In the genomic region with DNA sequence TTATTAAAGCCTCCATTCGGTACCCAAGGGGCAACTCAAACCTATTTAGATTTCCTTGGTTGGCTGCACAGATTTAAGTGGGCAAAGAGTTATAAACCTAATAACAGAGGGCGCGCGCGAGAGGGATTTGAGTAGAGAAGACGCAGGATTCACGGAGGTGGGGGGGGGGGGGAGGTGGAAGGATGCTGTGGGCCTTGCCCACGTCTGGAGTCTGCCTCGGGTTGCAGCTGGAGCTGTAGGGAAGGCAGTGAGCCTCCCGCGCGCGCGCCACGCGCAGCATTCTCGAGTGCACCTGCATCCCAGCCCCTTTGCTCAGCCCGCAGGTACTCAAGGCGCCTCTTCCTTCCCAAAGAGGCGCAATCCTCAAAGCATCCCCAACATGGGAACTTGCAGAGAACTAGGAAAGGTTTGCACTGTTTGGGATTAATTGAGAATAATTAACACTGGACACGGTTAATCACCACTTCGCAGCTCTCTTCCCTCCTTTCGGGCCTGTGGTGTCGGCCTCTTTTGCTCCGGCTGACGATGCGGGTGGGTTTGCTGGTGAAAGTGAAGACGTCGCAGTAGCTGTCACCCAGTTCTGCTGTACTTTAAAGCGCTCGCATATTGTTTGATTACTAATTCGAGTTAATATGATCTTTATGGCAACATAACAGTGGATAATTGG, we compare ENCODE assay signal across 11 mouse cellular contexts. TPM values are rescaled to one million over a fixed set of nuclear protein-coding genes. Genes with fewer than 3 reads are reported as not detected.
A peak's percentile ranks its signal among the peaks of the same experiment; 100 is the strongest.
DNase-seq lines count a peak whose midpoint lies in the region; ATAC-seq and TF ChIP-seq lines count a peak whose summit lies in the region.
"Had no signal": no experiment of that assay in that cellular context is flagged by ENCODE, and none has a peak within 500 bp of the region (broad histone marks: within the 10 kb centered on the region; RNA-seq: fewer than 3 reads in every experiment).

No protein-coding gene starts in this region.

- H3K9me3 ChIP-seq in forebrain, postnatal 0 days (ENCODE audit: low read length) = no peaks in the 10 kb centered on the region
- no peaks in the 10 kb centered on the region for H3K9me3 ChIP-seq in midbrain, embryonic 15.5 days
- no peaks in the 10 kb centered on the region for H3K9me3 ChIP-seq in stomach, postnatal 0 days (ENCODE audit: control insufficient read depth, low read length)
- H3K9me3 ChIP-seq: limb, embryonic 13.5 days had no signal

- 0 out of 2 replicates have a peak, but pooled peaks cover 4% of the 10 kb centered on the region for H3K27me3 ChIP-seq in forebrain, postnatal 0 days (ENCODE audit: insufficient read depth, low read length)
- H3K27me3 ChIP-seq in midbrain, embryonic 15.5 days (replicated peaks) = peaks cover 20% of the 10 kb centered on the region; the same call in 1 of the 2 replicates
- peaks cover 12% of the 10 kb centered on the region; the same call in 1 of the 2 replicates for H3K27me3 ChIP-seq in stomach, postnatal 0 days (ENCODE audit: control insufficient read depth, insufficient read depth, low read length)

- intact Hi-C loops in gastrocnemius, postnatal 36 days (cut with DNase I) = no loop called here

- H3K9ac ChIP-seq in forebrain, postnatal 0 days = peak overlapping the region; percentile 61
- peak overlapping the region; percentile 24; the same call in 1 of the 2 replicates for H3K9ac ChIP-seq in midbrain, embryonic 15.5 days
- H3K9ac ChIP-seq in stomach, postnatal 0 days (ENCODE audit: low read length) = no peak overlapping the region
- H3K9ac ChIP-seq: limb, embryonic 13.5 days had no signal

- TF ChIP-seq CTCF in forebrain, postnatal 0 days (IDR thresholded peaks at IDR 0.05; ENCODE audit: low read depth) = no peak
- TF ChIP-seq CTCF in stomach, postnatal 0 days (IDR thresholded peaks at IDR 0.05; ENCODE audit: low read depth) = no peak

- DNase-seq in layer of hippocampus, postnatal 10 days (ENCODE audit: low spot score in 2 of 2) = peak; percentile 28 to 46
- no peak for DNase-seq in layer of hippocampus, adult 9-10 months (ENCODE audit: low spot score)
- peak; percentile 73 for DNase-seq in forebrain, postnatal 0 days
- DNase-seq in stomach, postnatal 0 days (ENCODE audit: low spot score) = no peak
- DNase-seq in adrenal gland, postnatal 10 days = no peak
- DNase-seq in gastrocnemius, postnatal 36 days = no peak
- no peak for DNase-seq in frontal cortex, postnatal 25 days (ENCODE audit: low spot score in 2 of 2)
- DNase-seq: cerebellum, adult 9-11 months; heart, adult 2 months had no signal

- H3K4me1 ChIP-seq in forebrain, postnatal 0 days (ENCODE audit: insufficient read depth) = peaks cover 6% of the 10 kb centered on the region
- H3K4me1 ChIP-seq in midbrain, embryonic 15.5 days = peaks cover 40% of the 10 kb centered on the region
- H3K4me1 ChIP-seq in stomach, postnatal 0 days (replicated peaks; ENCODE audit: control insufficient read depth, insufficient read depth) = no peaks in the 10 kb centered on the region

- no peaks in the 10 kb centered on the region for H3K36me3 ChIP-seq in forebrain, postnatal 0 days (ENCODE audit: insufficient read depth)
- no peaks in the 10 kb centered on the region for H3K36me3 ChIP-seq in midbrain, embryonic 15.5 days (replicated peaks)
- H3K36me3 ChIP-seq in stomach, postnatal 0 days (ENCODE audit: control insufficient read depth, insufficient read depth, low read length) = no peaks in the 10 kb centered on the region
- H3K36me3 ChIP-seq: limb, embryonic 13.5 days had no signal

- H3K4me3 ChIP-seq in forebrain, postnatal 0 days (ENCODE audit: low read depth, low read length) = peak overlapping the region; percentile 39; the same call in 1 of the 2 replicates
- peak overlapping the region; percentile 9; the same call in 1 of the 2 replicates for H3K4me3 ChIP-seq in midbrain, embryonic 15.5 days
- no peak overlapping the region for H3K4me3 ChIP-seq in stomach, postnatal 0 days (ENCODE audit: low read depth, low read length)
- H3K4me3 ChIP-seq: heart, adult 2 months; limb, embryonic 13.5 days had no signal

- H3K27ac ChIP-seq in forebrain, postnatal 0 days (ENCODE audit: low read depth, low read length) = peak overlapping the region; percentile 92
- peak overlapping the region; percentile 85 for H3K27ac ChIP-seq in midbrain, embryonic 15.5 days
- 0 out of 2 replicates have a peak overlapping the region, but pooled peaks have one; percentile 30 for H3K27ac ChIP-seq in stomach, postnatal 0 days (replicated peaks)
- H3K27ac ChIP-seq: heart, adult 2 months; limb, embryonic 13.5 days had no signal

- ATAC-seq in forebrain, postnatal 0 days = no peak
- no peak for ATAC-seq in midbrain, embryonic 15.5 days (replicated peaks)
- ATAC-seq in stomach, postnatal 0 days (ENCODE audit: low FRiP score, low TSS enrichment) = no peak

- peak overlapping the region; percentile 88 for H3K4me2 ChIP-seq in forebrain, postnatal 0 days (ENCODE audit: low read depth)
- peak overlapping the region; percentile 70 for H3K4me2 ChIP-seq in midbrain, embryonic 15.5 days
- H3K4me2 ChIP-seq in stomach, postnatal 0 days (replicated peaks; ENCODE audit: low read depth) = 0 out of 2 replicates have a peak overlapping the region, but pooled peaks have one; percentile 14
- H3K4me2 ChIP-seq: limb, embryonic 13.5 days had no signal

- 4% methylated on average over 31 of the region's 32 CpGs for WGBS in forebrain, postnatal 0 days
- WGBS in midbrain, embryonic 15.5 days = 4% methylated on average over 32 of the region's 32 CpGs
- WGBS in stomach, postnatal 0 days = 19% methylated on average over 32 of the region's 32 CpGs

- TF ChIP-seq EP300 in stomach, postnatal 0 days (optimal IDR thresholded peaks at IDR 0.05) = no peak

RNA-seq across cellular contexts. Expression of a gene that starts 11.3 kb away (rescaled TPM):
- total RNA-seq in layer of hippocampus, postnatal 10 days (2021) = 10 to 100 TPM; 50.8 to 52.7 TPM
- 80.9 and 120 TPM in 2 replicates for total RNA-seq in forebrain, postnatal 0 days (2014; rRNA removed)
- 23.1 and 31.0 TPM in 2 replicates for polyA plus RNA-seq in forebrain, postnatal 0 days (2015; fragmentation: Nextera tagmentation; extraction: Ambion mirVana)
- polyA plus RNA-seq in midbrain, embryonic 15.5 days (2015; fragmentation: Nextera tagmentation; extraction: Ambion mirVana) = 20.7 and 23.2 TPM in 2 replicates
- polyA plus RNA-seq in stomach, postnatal 0 days (2015; fragmentation: Nextera tagmentation; extraction: Ambion mirVana) = 11.6 and 14.7 TPM in 2 replicates
- total RNA-seq in adrenal gland, postnatal 10 days (2021) = under 1 TPM; 0.45 TPM
- not detected for total RNA-seq in gastrocnemius, postnatal 36 days (2021)
- total RNA-seq: heart, adult 2 months had no signal

Comparison
In these comparisons a context has a peak if more than half of its experiments do, and no peak if none do; other contexts are left out.
1. DNase-seq: peak in layer of hippocampus, postnatal 10 days (2 of 2) and forebrain, postnatal 0 days (single experiment); none in layer of hippocampus, adult 9-10 months (single experiment), stomach, postnatal 0 days (single experiment), adrenal gland, postnatal 10 days (single experiment), gastrocnemius, postnatal 36 days (0 of 2) and frontal cortex, postnatal 25 days (0 of 2).
2. H3K27ac ChIP-seq: peak in every context shown above with its lines; median percentile 92 in forebrain, postnatal 0 days; 85 in midbrain, embryonic 15.5 days; 30 in stomach, postnatal 0 days.
3. H3K4me2 ChIP-seq: peak in every context shown above with its lines; median percentile 88 in forebrain, postnatal 0 days; 70 in midbrain, embryonic 15.5 days; 14 in stomach, postnatal 0 days.
4. RNA of a gene that starts 11.3 kb away (total RNA-seq): 80.9 to 120 TPM in forebrain, postnatal 0 days and 50.8 to 52.7 TPM in layer of hippocampus, postnatal 10 days; 0.45 TPM in adrenal gland, postnatal 10 days and not detected in gastrocnemius, postnatal 36 days; every median in the first group is over 10 times any median in the second.